Mouse (Mus musculus) MEL (cell line): ENCODE results near the gene Slc39a12. TPM values are rescaled to one million over a fixed set of nuclear protein-coding genes. Genes with fewer than 3 reads are reported as not detected.

Source experiments
- DNase-seq: peaks from one replicate; pipeline ENCODE4 v3.0.0; 2011; ENCODE audit warnings: low read depth, low spot score
- H3K27ac ChIP-seq: 2 replicates; pipeline ENCODE4 v1.5.1; 2012; ENCODE audit warnings: low read depth, mild to moderate bottlenecking, control low read depth, low read length, moderate library complexity; ENCODE audit not compliant: control insufficient read depth
- H3K27me3 ChIP-seq, 2 experiments: fragments of 150-350 bp in 1 of 2; sonication (generic) in 1 of 2; 2 replicates each; pipeline ENCODE4 v1.6.1; 2012; ENCODE audit warnings: low read length in 2 of 2, mild to moderate bottlenecking in 2 of 2, improper control_type of control experiment in 1 of 2, moderate library complexity in 1 of 2; ENCODE audit not compliant: insufficient read depth in 2 of 2, control insufficient read depth in 1 of 2
- H3K36me3 ChIP-seq, 2 experiments: 2 replicates each; pipeline ENCODE4 v1.6.1; 2012 to 2014; ENCODE audit warnings: low read length in 2 of 2, improper control_type of control experiment in 1 of 2, inconsistent platforms in 1 of 2, mild to moderate bottlenecking in 1 of 2; ENCODE audit not compliant: insufficient read depth in 2 of 2, control insufficient read depth in 1 of 2
- H3K4me1 ChIP-seq, 2 experiments: fragments of 150-350 bp in 1 of 2; sonication (generic) in 1 of 2; 2 replicates each; pipeline ENCODE4 v1.6.1; 2012; ENCODE audit warnings: low read length in 2 of 2, improper control_type of control experiment in 1 of 2, mild to moderate bottlenecking in 1 of 2; ENCODE audit not compliant: insufficient read depth in 2 of 2, control insufficient read depth in 1 of 2
- H3K4me3 ChIP-seq, 2 experiments: fragments of 150-350 bp in 1 of 2; sonication (generic) in 1 of 2; 2 replicates each; pipeline ENCODE4 v1.5.1; 2012; ENCODE audit warnings: low read depth in 2 of 2, low read length in 2 of 2, mild to moderate bottlenecking in 2 of 2, moderate library complexity in 2 of 2, control low read depth in 1 of 2, improper control_type of control experiment in 1 of 2; ENCODE audit not compliant: control insufficient read depth in 1 of 2, insufficient read depth in 1 of 2
- H3K79me2 ChIP-seq: 2 replicates; pipeline ENCODE4 v1.6.1; 2012; ENCODE audit warnings: mild to moderate bottlenecking, low read length, moderate library complexity; ENCODE audit not compliant: control insufficient read depth, poor library complexity, insufficient read depth
- H3K9ac ChIP-seq: 2 replicates; pipeline ENCODE4 v1.6.1; 2012; ENCODE audit warnings: low read depth, mild to moderate bottlenecking, control low read depth, low read length, moderate library complexity; ENCODE audit not compliant: control insufficient read depth, poor library complexity, severe bottlenecking
- H3K9me3 ChIP-seq: fragments of 150-350 bp; sonication (generic); replicated peaks from 2 replicates; pipeline ENCODE4 v1.6.1; 2012; ENCODE audit warnings: mild to moderate bottlenecking, low read length, improper control_type of control experiment, moderate library complexity; ENCODE audit not compliant: insufficient read depth
- BHLHE40 ChIP-seq: IDR thresholded peaks from 2 replicates; pipeline ENCODE4 v1.6.1; 2012; ENCODE audit warnings: low read depth, mild to moderate bottlenecking, inconsistent platforms, low read length, improper control_type of control experiment, borderline replicate concordance
- CHD1 ChIP-seq: IDR thresholded peaks from 2 replicates; pipeline ENCODE4 v1.6.1; 2012; ENCODE audit warnings: low read depth, mild to moderate bottlenecking, inconsistent platforms, low read length, improper control_type of control experiment
- CHD2 ChIP-seq: IDR thresholded peaks from 2 replicates; pipeline ENCODE4 v1.6.1; 2011; ENCODE audit warnings: low read length, improper control_type of control experiment
- CTCF ChIP-seq, 3 experiments: IDR thresholded peaks in 2 of 3; conservative IDR thresholded peaks in 1 of 3; 2 replicates each; pipeline ENCODE4 v1.5.1; 2011 to 2012; ENCODE audit warnings: low read length in 3 of 3, low read depth in 2 of 3, mild to moderate bottlenecking in 2 of 3, improper control_type of control experiment in 1 of 3, inconsistent platforms in 1 of 3, mixed read lengths in 1 of 3, moderate library complexity in 1 of 3; ENCODE audit not compliant: control insufficient read depth in 1 of 3, insufficient read depth in 1 of 3, poor library complexity in 1 of 3, severe bottlenecking in 1 of 3
- E2F4 ChIP-seq: IDR thresholded peaks from 2 replicates; pipeline ENCODE4 v1.6.1; 2011; ENCODE audit warnings: low read depth, low read length, improper control_type of control experiment, borderline replicate concordance
- ELF1 ChIP-seq: IDR thresholded peaks from 2 replicates; pipeline ENCODE4 v1.6.1; 2014; ENCODE audit warnings: low read depth, mild to moderate bottlenecking, inconsistent platforms, low read length, improper control_type of control experiment, moderate library complexity
- EP300 ChIP-seq, 2 experiments: IDR thresholded peaks; 2 replicates each; pipeline ENCODE4 v1.6.1; 2011; ENCODE audit warnings: improper control_type of control experiment in 2 of 2, low read length in 2 of 2, low read depth in 1 of 2, mild to moderate bottlenecking in 1 of 2
- GATA1 ChIP-seq: IDR thresholded peaks from 2 replicates; pipeline ENCODE4 v1.6.1; 2011; ENCODE audit warnings: low read depth, low read length, improper control_type of control experiment
- HCFC1 ChIP-seq: IDR thresholded peaks from 2 replicates; pipeline ENCODE4 v1.6.1; 2012; ENCODE audit warnings: low read depth, mild to moderate bottlenecking, inconsistent platforms, low read length, improper control_type of control experiment, moderate library complexity
- KAT2A ChIP-seq: conservative IDR thresholded peaks from 2 replicates; pipeline ENCODE4 v1.6.1; 2012; ENCODE audit warnings: low read depth, low read length, improper control_type of control experiment, inconsistent platforms
- MAX ChIP-seq: IDR thresholded peaks from 2 replicates; pipeline ENCODE4 v1.6.1; 2011; ENCODE audit warnings: low read length, improper control_type of control experiment
- MYB ChIP-seq: IDR thresholded peaks from 2 replicates; pipeline ENCODE4 v1.6.1; 2011; ENCODE audit warnings: mild to moderate bottlenecking, low read depth, low read length, improper control_type of control experiment
- MYC ChIP-seq: IDR thresholded peaks from 2 replicates; pipeline ENCODE4 v1.6.1; 2011; ENCODE audit warnings: low read depth, mild to moderate bottlenecking, low read length, improper control_type of control experiment, moderate library complexity
- NELFE ChIP-seq: IDR thresholded peaks from 2 replicates; pipeline ENCODE4 v1.6.1; 2011; ENCODE audit warnings: low read depth, low read length, improper control_type of control experiment
- POLR2A ChIP-seq, 2 experiments: IDR thresholded peaks; 2 replicates each; pipeline ENCODE4 v1.6.1; 2011 to 2012; ENCODE audit warnings: low read length in 2 of 2, mild to moderate bottlenecking in 2 of 2, control low read depth in 1 of 2, improper control_type of control experiment in 1 of 2, low read depth in 1 of 2, moderate library complexity in 1 of 2; ENCODE audit not compliant: control insufficient read depth in 1 of 2, insufficient read depth in 1 of 2, poor library complexity in 1 of 2
- POLR2AphosphoS2 ChIP-seq: IDR thresholded peaks from 2 replicates; pipeline ENCODE4 v1.6.1; 2011; ENCODE audit warnings: low read length, improper control_type of control experiment
- TAL1 ChIP-seq: IDR thresholded peaks from 2 replicates; pipeline ENCODE4 v1.6.1; 2012; ENCODE audit warnings: mild to moderate bottlenecking, inconsistent platforms, low read length, moderate library complexity, mixed read lengths
- TBP ChIP-seq: IDR thresholded peaks from 2 replicates; pipeline ENCODE4 v1.8.0; 2011; ENCODE audit warnings: low read depth, low read length, improper control_type of control experiment
- ZKSCAN1 ChIP-seq: IDR thresholded peaks from 2 replicates; pipeline ENCODE4 v1.6.1; 2012; ENCODE audit warnings: low read depth, mild to moderate bottlenecking, inconsistent platforms, low read length, improper control_type of control experiment, moderate library complexity
- ZMIZ1 ChIP-seq: IDR thresholded peaks from 2 replicates; pipeline ENCODE4 v1.6.1; 2012; ENCODE audit warnings: low read depth, mild to moderate bottlenecking, inconsistent platforms, low read length, improper control_type of control experiment, moderate library complexity
- ZNF384 ChIP-seq: IDR thresholded peaks from 2 replicates; pipeline ENCODE4 v1.6.1; 2012; ENCODE audit warnings: low read depth, mild to moderate bottlenecking, inconsistent platforms, low read length, improper control_type of control experiment
- polyA plus RNA-seq, 2 experiments: library from polyadenylated mRNA; stranded (reverse) in 1 of 2; unstranded in 1 of 2; fragments of >175 nt in 1 of 2; fragments of >200 nt in 1 of 2; gene quantifications; 2 replicates each; pipeline versions ENCODE4 v1.2.1 to v1.2.4; 2012; ENCODE audit warnings: low replicate concordance in 2 of 2, low read depth in 1 of 2; ENCODE audit not compliant: insufficient read length in 2 of 2, insufficient read depth in 1 of 2, missing spikeins in 1 of 2
- total RNA-seq: library from RNA; depleted of rRNA; stranded (reverse); fragments of 300-350 nt; gene quantifications from 2 replicates; pipeline ENCODE4 v1.2.3, GENCODE M21; 2012

Slc39a12 gene
- total and polyA plus RNA-seq, 3 experiments = not detected

- TF ChIP-seq GATA1 = no peak
These were observed 106.0 kb downstream of the Slc39a12 start (continued) for GRCm38 (mm10) chr2:14494132-14494531.

- no peaks in the 10 kb centered on the region for H3K9me3 ChIP-seq
- TF ChIP-seq NELFE (no peak), CHD2 (no peak), POLR2A (IDR thresholded peaks at IDR 0.05; ENCODE audit: control insufficient read depth in 1 of 2, insufficient read depth in 1 of 2, low read depth in 1 of 2, low read length in 2 of 2, poor library complexity in 1 of 2) (no peak), TAL1 (no peak), EP300 (IDR thresholded peaks at IDR 0.05; ENCODE audit: low read depth in 1 of 2, low read length in 2 of 2) (no peak), ELF1 (no peak), HCFC1 (no peak)
- H3K9ac ChIP-seq = no peak overlapping the region
- H3K36me3 ChIP-seq = no peaks in the 10 kb centered on the region
- no peak overlapping the region for H3K27ac ChIP-seq
- no peaks in the 10 kb centered on the region for H3K79me2 ChIP-seq
- H3K27me3 ChIP-seq = no peaks in the 10 kb centered on the region
- no peak overlapping the region for H3K4me3 ChIP-seq
- no peaks in the 10 kb centered on the region for H3K4me1 ChIP-seq
- DNase-seq = no peak
These were observed 108.0 kb downstream of the Slc39a12 start for GRCm38 (mm10) chr2:14496150-14496549.

GRCm38 (mm10) chr2:14502482-14502881, 114.4 kb downstream of the Slc39a12 start:
- Histone ChIP-seq H3K4me1 (no peaks in the 10 kb centered on the region), H3K4me3 (no peak overlapping the region), H3K36me3 (no peaks in the 10 kb centered on the region), H3K27ac (no peak overlapping the region), H3K9me3 (no peaks in the 10 kb centered on the region), H3K27me3 (no peaks in the 10 kb centered on the region), H3K9ac (no peak overlapping the region), H3K79me2 (no peaks in the 10 kb centered on the region)
- TF ChIP-seq E2F4 (no peak), KAT2A (no peak), MYB (no peak), CHD2 (no peak), MAX (no peak), ZNF384 (no peak), CTCF (IDR thresholded peaks at IDR 0.05 in 2 of 3, conservative IDR thresholded peaks at IDR 0.05 in 1 of 3; ENCODE audit: control insufficient read depth in 1 of 3, insufficient read depth in 1 of 3, low read depth in 2 of 3, low read length in 3 of 3, poor library complexity in 1 of 3, severe bottlenecking in 1 of 3) (no peak)
- DNase-seq = no peak

DNA sequence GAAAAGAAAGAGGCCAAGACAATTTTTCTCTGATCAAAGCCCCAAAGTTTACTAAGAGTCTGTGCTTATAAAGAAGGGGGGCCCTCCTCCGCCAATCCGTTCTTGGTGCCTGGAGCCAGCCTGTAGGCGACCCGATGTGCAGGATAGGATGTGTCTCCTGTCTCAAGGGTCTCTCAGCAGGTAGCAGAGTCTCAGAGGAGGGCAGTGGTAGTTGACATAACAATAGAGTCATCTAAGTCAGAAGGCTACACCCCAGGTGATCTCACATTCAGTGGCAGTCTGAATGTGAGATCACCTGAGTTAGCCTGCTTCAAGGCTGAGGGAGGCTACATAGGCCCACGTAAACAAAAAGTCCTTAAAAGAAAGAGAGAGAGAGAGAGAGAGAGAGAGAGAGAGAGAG, 130.1 kb downstream of the Slc39a12 start:
- Histone ChIP-seq H3K36me3 (no peaks in the 10 kb centered on the region), H3K9ac (no peak overlapping the region)
- TF ChIP-seq POLR2AphosphoS2 = no peak
- no peak for TF ChIP-seq MAX
- no peak for TF ChIP-seq KAT2A
- TF ChIP-seq ZMIZ1 = no peak
- no peak for TF ChIP-seq MYC
- no peak for TF ChIP-seq EP300 (IDR thresholded peaks at IDR 0.05; ENCODE audit: low read depth in 1 of 2, low read length in 2 of 2)
- no peak for TF ChIP-seq ZKSCAN1
- TF ChIP-seq BHLHE40 = no peak
- TF ChIP-seq CHD1 = no peak
- no peak for TF ChIP-seq ELF1
- no peak for TF ChIP-seq NELFE
- no peak for TF ChIP-seq TBP
- no peak for TF ChIP-seq ZNF384
- TF ChIP-seq CHD2 = no peak
- TF ChIP-seq POLR2A (IDR thresholded peaks at IDR 0.05; ENCODE audit: control insufficient read depth in 1 of 2, insufficient read depth in 1 of 2, low read depth in 1 of 2, low read length in 2 of 2, poor library complexity in 1 of 2) = no peak
- TF ChIP-seq, all 39 proteins: peak for 0
- H3K27ac ChIP-seq = no peak overlapping the region
- DNase-seq = no peak
- H3K27me3 ChIP-seq = no peaks in the 10 kb centered on the region
- no peaks in the 10 kb centered on the region for H3K9me3 ChIP-seq
- no peaks in the 10 kb centered on the region for H3K4me1 ChIP-seq
- no peaks in the 10 kb centered on the region for H3K79me2 ChIP-seq
- no peak overlapping the region for H3K4me3 ChIP-seq
